Mouse (Mus musculus) testis, adult 2 months (tissue): Measurements from ENCODE around the gene Kirrel.

Experiments used
- CTCF ChIP-seq: fragments of 200-500 bp; IDR thresholded peaks from 2 replicates; pipeline ENCODE4 v1.5.1; 2012; ENCODE audit warnings: low read depth, mild to moderate bottlenecking, inconsistent platforms, low read length, moderate library complexity; ENCODE audit not compliant: control insufficient read depth, insufficient read depth, insufficient replicate concordance
- POLR2A ChIP-seq: fragments of 200-500 bp; IDR thresholded peaks from 2 replicates; pipeline ENCODE4 v1.6.1; 2012; ENCODE audit warnings: low read depth, mild to moderate bottlenecking, inconsistent platforms, low read length, moderate library complexity; ENCODE audit not compliant: control insufficient read depth

GRCm38 (mm10) chr3:87076899-87077298, 97.6 kb downstream of the Kirrel start:
- TF ChIP-seq CTCF (no peak), POLR2A (no peak)
